Mouse (Mus musculus) left cerebral cortex, adult 18-20 months (tissue): ENCODE measurements around the gene C530008M17Rik. TPM values are rescaled to one million over a fixed set of nuclear protein-coding genes. Genes with fewer than 3 reads are reported as not detected.

ENCODE experiments used
- DNase-seq, 2 experiments: peaks; one replicate each; pipeline ENCODE4 v3.0.0; 2021 to 2022; ENCODE audit warnings: low spot score in 2 of 2, mixed read lengths in 1 of 2
- total RNA-seq, 2 experiments: library from RNA; stranded (reverse); gene quantifications; 2 replicates each; pipeline ENCODE4 v1.2.3; 2021

Gene C530008M17Rik
- total RNA-seq, 2 experiments from 2014 or later, result 49.9 to 57.4 TPM

GRCm38 (mm10) chr5:76822097-76822496 lies 165.8 kb downstream of the C530008M17Rik start:
- DNase-seq, result no peak

- DNase-seq, result no peak
These were observed 172.4 kb downstream of the C530008M17Rik start for GRCm38 (mm10) chr5:76828527-76829240.

- no peak for DNase-seq
These were observed 176.4 kb downstream of the C530008M17Rik start for GRCm38 (mm10) chr5:76832529-76833210.

DNA sequence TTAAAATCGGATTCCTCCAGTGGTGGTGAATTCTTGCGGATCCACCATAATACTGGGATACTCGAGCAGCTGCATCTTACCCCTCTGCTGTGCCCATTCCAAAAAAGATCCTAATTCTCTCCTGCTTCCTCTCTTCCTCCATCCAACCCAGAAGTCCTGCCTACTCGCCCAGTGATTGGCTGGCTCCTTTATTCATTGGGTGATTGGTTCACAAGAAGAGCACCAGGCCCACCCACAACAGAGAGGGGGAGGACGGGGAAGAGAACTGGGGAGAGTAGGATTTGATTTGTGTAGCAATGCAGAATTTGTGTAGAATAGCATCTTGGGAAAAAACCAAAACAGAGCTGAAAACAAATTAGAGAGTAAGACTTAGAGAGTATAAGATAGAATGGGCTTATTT lies 180.7 kb downstream of the C530008M17Rik start:
- DNase-seq, result peak; percentile 39 to 48

GRCm38 (mm10) chr5:76839786-76840185 lies 183.5 kb downstream of the C530008M17Rik start:
- no peak for DNase-seq

DNA sequence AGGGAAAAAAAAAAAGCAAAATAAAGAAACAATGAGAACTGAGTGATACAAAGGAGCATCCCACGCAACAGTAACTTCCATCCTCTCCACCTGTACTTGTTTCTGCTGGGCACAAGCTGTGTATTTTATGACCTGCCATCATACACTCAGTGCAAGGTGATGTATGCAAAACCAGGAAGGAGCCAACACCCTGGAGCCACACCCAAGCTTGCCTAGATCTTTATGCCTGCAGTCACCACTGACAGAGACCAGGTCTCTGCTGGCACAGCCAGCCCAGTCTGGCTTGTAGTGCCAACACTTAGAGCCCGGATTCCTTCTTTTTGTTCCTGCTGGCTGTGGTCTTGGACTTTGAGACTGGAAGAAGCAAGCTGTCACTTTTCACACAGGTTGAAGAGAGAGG lies 185.5 kb downstream of the C530008M17Rik start:
- no peak for DNase-seq

DNA sequence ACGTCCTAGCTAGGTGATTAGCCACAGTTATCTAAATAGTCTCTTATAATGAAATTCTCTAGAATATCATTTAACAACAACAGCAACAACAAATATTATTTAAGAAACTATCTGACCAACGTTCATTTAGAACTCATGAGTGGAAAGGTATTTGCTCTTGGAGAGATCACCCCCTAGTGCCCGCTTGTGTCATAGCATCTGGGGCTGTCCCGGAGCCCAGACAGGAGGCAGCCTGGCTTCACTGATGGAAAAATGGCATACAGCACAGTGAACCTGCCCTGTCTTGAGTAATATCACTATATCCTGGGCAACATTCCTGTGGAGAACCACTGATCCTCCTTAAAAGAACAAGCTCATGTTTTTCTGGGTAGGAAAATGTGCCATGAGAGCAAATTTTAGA lies 187.1 kb downstream of the C530008M17Rik start:
- peak; percentile 74 to 80 for DNase-seq

- no peak for DNase-seq
These were observed 187.6 kb downstream of the C530008M17Rik start for GRCm38 (mm10) chr5:76843851-76844419.

DNA sequence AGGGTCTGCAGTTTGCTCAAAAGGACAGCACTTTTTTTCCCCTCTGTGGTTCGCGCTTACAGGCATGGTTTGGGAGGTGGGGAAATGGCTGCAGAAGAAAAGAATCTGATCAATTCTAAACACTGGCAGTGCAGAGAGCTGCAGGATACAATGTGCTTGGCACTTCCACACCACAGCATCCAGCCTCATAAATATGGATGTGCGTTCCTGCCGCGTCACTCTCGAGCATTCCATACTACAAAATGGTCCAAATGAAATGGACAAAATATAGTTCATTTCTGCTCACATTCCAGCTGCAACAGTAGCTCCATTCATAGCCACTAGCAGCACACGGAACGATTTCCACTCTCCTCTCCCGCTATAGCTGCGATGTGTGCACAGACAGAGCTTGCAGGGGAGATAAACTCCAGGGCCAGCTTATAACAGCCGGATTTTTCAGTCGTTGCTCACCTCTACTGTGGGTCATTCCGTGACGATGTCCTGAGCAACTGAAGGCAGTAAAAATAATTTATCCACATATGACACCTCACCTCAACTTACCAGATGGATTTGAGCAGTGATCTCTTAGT lies 188.4 kb downstream of the C530008M17Rik start:
- DNase-seq, result peak in 1 of 2 experiments; percentile 27

GRCm38 (mm10) chr5:76847106-76847505 lies 190.8 kb downstream of the C530008M17Rik start:
- DNase-seq, result no peak

GRCm38 (mm10) chr5:76851316-76851715 lies 195.0 kb downstream of the C530008M17Rik start:
- no peak for DNase-seq

- DNase-seq, result peak; percentile 77 to 81
These were observed 197.2 kb downstream of the C530008M17Rik start for GRCm38 (mm10) chr5:76853549-76853948.

DNA sequence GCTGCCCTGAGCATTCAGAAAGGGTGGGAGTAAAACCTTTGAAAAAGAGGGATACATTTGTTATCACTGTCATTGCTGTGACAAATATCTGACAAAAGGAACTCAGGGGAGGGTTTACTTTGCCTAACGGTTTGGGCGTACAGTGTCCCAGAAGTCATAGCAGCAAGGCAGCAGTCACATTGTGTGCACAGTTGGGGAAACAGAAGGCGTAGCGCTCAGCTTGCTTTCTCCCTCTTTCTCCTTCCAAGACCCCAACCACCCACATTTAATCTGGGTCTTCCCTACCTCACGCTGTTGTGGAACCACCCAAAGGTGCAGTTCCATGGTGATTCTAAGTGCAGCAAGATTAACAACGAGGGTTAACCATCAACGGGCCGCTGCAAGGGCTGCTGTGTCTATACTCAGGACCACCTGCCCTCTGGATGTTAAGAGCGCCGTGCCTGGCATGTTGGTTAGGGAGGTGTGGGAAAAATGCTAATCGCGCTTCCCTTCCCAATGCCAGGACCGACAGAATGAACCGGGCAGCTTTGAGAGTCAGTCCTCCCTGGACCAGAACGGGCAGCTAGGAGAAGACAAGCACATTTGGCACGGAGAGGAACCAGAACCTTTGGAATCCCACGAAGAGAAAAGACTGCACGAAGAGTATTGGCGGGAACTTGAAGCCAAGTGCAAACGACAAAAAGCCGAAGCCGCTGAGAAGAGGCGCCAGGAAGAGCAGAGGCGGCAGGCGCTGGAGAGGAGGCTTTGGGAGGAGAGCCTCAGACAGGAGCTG lies 199.7 kb downstream of the C530008M17Rik start:
- DNase-seq, result peak in 1 of 2 experiments; percentile 31

- DNase-seq, result no peak
These were observed 201.0 kb downstream of the C530008M17Rik start for GRCm38 (mm10) chr5:76857103-76858015.

GRCm38 (mm10) chr5:76858444-76858843 lies 202.1 kb downstream of the C530008M17Rik start:
- peak in 1 of 2 experiments; percentile 12 for DNase-seq

DNA sequence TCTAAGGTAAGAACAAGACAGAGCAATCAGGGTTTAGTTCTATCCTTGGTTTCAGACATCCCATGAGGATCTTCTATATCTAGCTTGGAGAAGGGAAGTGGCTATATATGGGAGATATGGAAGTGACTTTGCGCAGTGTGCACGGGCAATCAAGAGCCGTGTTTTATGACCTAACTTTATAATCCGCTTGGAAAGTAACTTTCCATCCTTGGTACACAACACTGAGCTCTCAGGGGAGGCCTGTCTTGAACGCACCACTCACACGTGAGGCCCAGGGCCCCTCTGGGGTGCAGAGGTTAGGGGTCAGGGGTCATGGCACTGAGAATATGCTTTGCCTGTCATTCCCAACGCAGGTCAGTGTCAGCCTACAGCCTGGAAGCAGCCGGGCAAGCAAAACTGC lies 210.5 kb downstream of the C530008M17Rik start:
- no peak for DNase-seq

GRCm38 (mm10) chr5:76868693-76869286 lies 212.5 kb downstream of the C530008M17Rik start:
- no peak for DNase-seq

DNA sequence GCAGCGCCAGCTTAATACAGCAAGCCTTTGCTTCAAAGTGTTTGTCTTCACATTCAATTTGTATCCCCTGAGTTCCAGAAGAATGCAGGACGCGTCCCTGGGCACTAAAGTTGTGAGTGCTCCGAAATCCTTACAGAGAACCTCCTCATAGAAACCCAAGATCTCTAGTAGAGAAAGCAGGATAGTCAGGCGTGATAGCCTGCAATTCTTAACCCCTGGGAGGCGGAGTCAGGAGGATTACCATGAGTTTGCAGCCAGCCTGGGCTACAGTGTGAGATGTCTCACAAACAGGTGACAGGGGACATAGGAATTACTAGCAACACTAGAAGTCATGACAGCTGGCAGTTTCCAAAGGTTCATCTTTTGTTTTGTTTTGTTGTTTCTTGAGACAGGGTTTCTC lies 213.2 kb downstream of the C530008M17Rik start:
- DNase-seq, result no peak

DNA sequence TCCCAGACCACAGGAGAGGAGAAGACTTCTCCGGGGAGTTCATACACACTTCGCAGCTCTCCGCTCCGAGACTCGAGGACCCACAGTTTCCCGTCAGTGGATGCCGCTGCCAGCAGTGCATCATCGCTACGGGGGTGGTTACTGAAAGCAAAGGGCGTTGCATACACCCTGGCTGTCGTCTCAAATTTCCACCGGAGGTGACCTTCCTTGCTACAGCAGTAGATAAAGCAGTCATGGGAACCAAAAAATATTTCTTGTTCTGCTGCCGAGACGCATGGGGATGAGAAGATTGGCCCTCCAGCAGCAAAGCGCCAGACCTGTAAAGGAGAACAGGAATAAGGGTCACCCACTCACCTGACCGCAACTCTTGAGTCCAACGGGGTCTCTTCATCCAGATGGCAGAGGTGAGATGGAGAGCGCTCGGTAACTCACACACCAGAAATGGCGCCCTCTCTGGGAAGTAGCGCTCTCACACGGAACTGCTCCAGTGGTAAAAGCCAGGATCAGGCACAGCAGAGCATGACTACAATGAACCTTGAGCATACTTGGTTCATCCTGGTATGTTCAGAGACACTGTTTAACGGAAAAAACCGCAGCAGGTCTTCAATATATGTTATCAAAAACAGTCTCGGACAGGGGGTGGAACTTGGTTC lies 219.9 kb downstream of the C530008M17Rik start:
- DNase-seq, result no peak
